Mouse (Mus musculus) cortical plate, adult 2 months (tissue): Measurements from ENCODE around the gene Marcksl1. TPM values are rescaled to one million over a fixed set of nuclear protein-coding genes. Genes with fewer than 3 reads are reported as not detected.

ENCODE experiments used
- H3K27ac ChIP-seq: fragments of 200-500 bp; 2 replicates; pipeline ENCODE4 v1.5.1; 2012; ENCODE audit warnings: low read length, control low read depth, inconsistent platforms; ENCODE audit not compliant: insufficient read depth
- H3K4me1 ChIP-seq: fragments of 200-500 bp; 2 replicates; pipeline ENCODE4 v1.6.1; 2011; ENCODE audit warnings: low read length; ENCODE audit not compliant: control insufficient read depth, insufficient read depth
- H3K4me3 ChIP-seq: fragments of 200-500 bp; 2 replicates; pipeline ENCODE4 v1.5.1; 2011; ENCODE audit warnings: mild to moderate bottlenecking, low read length, control low read depth; ENCODE audit not compliant: insufficient read depth
- CTCF ChIP-seq: fragments of 200-500 bp; IDR thresholded peaks from 2 replicates; pipeline ENCODE4 v1.5.1; 2011; ENCODE audit warnings: mild to moderate bottlenecking, control low read depth, low read length; ENCODE audit not compliant: insufficient read depth; ENCODE audit errors: extremely low read depth
- POLR2A ChIP-seq: fragments of 200-500 bp; IDR thresholded peaks from 2 replicates; pipeline ENCODE4 v1.6.1; 2011; ENCODE audit warnings: mild to moderate bottlenecking, low read length, control low read depth; ENCODE audit not compliant: insufficient read depth; ENCODE audit errors: extremely low read depth
- polyA plus RNA-seq: library from polyadenylated mRNA; depleted of rRNA; stranded (reverse); fragments of >200 nt; gene quantifications from 2 replicates; pipeline ENCODE4 v1.2.3, GENCODE M21; 2012

Gene Marcksl1
- polyA plus RNA-seq, 1 experiment, result 129 TPM

GRCm38 (mm10) chr4:129498941-129499340 is 14.4 kb upstream of the Marcksl1 start:
- Histone ChIP-seq H3K4me3 (no peak overlapping the region), H3K4me1 (no peaks in the 10 kb centered on the region), H3K27ac (no peak overlapping the region)
- no peak for TF ChIP-seq POLR2A
- TF ChIP-seq CTCF, result no peak

GRCm38 (mm10) chr4:129500017-129500416 is 13.4 kb upstream of the Marcksl1 start:
- no peak overlapping the region for H3K27ac ChIP-seq
- H3K4me3 ChIP-seq, result no peak overlapping the region; the same call in 1 of the 2 replicates
- no peak for TF ChIP-seq CTCF
- no peaks in the 10 kb centered on the region for H3K4me1 ChIP-seq

- H3K4me1 ChIP-seq, result no peaks in the 10 kb centered on the region
- TF ChIP-seq CTCF, result no peak
- 0 out of 2 replicates have a peak, but pooled peaks have one; percentile 47 for TF ChIP-seq POLR2A
- peak overlapping the region; percentile 62 for H3K4me3 ChIP-seq
- peak overlapping the region; percentile 63 for H3K27ac ChIP-seq
These were observed 12.5 kb upstream of the Marcksl1 start for GRCm38 (mm10) chr4:129500607-129501566.

- TF ChIP-seq POLR2A (no peak), CTCF (no peak)
These were observed 11.0 kb upstream of the Marcksl1 start for GRCm38 (mm10) chr4:129502327-129502888.

GRCm38 (mm10) chr4:129502901-129503444 is 10.4 kb upstream of the Marcksl1 start:
- Histone ChIP-seq H3K27ac (no peak overlapping the region), H3K4me1 (no peaks in the 10 kb centered on the region), H3K4me3 (no peak overlapping the region)
- no peak for TF ChIP-seq CTCF

More at GRCm38 (mm10) chr4:129502327-129502888, 11.0 kb upstream of the Marcksl1 start:
- no peak overlapping the region for H3K4me3 ChIP-seq
- H3K27ac ChIP-seq, result no peak overlapping the region
- no peaks in the 10 kb centered on the region for H3K4me1 ChIP-seq

- H3K4me3 ChIP-seq, result no peak overlapping the region
- no peak overlapping the region for H3K27ac ChIP-seq
- no peaks in the 10 kb centered on the region for H3K4me1 ChIP-seq
- TF ChIP-seq POLR2A (no peak), CTCF (no peak)
These were observed 7.9 kb upstream of the Marcksl1 start for GRCm38 (mm10) chr4:129505511-129505910.

GRCm38 (mm10) chr4:129507434-129508236 is 5.7 kb upstream of the Marcksl1 start:
- TF ChIP-seq POLR2A, result no peak
- TF ChIP-seq CTCF, result no peak
- H3K4me3 ChIP-seq, result no peak overlapping the region

GRCm38 (mm10) chr4:129508237-129508515 is 5.2 kb upstream of the Marcksl1 start:
- no peaks in the 10 kb centered on the region for H3K4me1 ChIP-seq
- no peak overlapping the region for H3K4me3 ChIP-seq
- H3K27ac ChIP-seq, result no peak overlapping the region
- TF ChIP-seq POLR2A (no peak), CTCF (no peak)

More at GRCm38 (mm10) chr4:129507434-129508236, 5.7 kb upstream of the Marcksl1 start:
- Histone ChIP-seq H3K4me1 (no peaks in the 10 kb centered on the region), H3K27ac (no peak overlapping the region)

GRCm38 (mm10) chr4:129508834-129509600 is 4.4 kb upstream of the Marcksl1 start:
- TF ChIP-seq POLR2A, result no peak
- TF ChIP-seq CTCF, result no peak
- H3K27ac ChIP-seq, result no peak overlapping the region
- no peak overlapping the region for H3K4me3 ChIP-seq
- no peaks in the 10 kb centered on the region for H3K4me1 ChIP-seq
